Mouse (Mus musculus) ES-E14 (cell line): Measurements from ENCODE around the gene Slc44a4. TPM values are rescaled to one million over a fixed set of nuclear protein-coding genes. Genes with fewer than 3 reads are reported as not detected.

Experiments used
- DNase-seq: peaks from one replicate; pipeline ENCODE4 v3.0.0-alpha.2; 2013; ENCODE audit warnings: low read depth, low spot score
- H3K27ac ChIP-seq: 2 replicates; pipeline ENCODE4 v1.5.1; 2012; ENCODE audit warnings: low read depth, mild to moderate bottlenecking, low read length, moderate library complexity, mixed read lengths; ENCODE audit not compliant: poor library complexity, insufficient read depth, severe bottlenecking
- H3K36me3 ChIP-seq: 2 replicates; pipeline ENCODE4 v1.6.1; 2012; ENCODE audit warnings: mild to moderate bottlenecking, low read length, moderate library complexity, mixed read lengths; ENCODE audit not compliant: control insufficient read depth, poor library complexity, insufficient read depth, severe bottlenecking
- H3K4me1 ChIP-seq, 2 experiments: fragments of 150-350 bp in 1 of 2; sonication (generic) in 1 of 2; 2 replicates each; pipeline ENCODE4 v1.6.1; 2012; ENCODE audit warnings: low read length in 2 of 2, mild to moderate bottlenecking in 1 of 2, mixed read lengths in 1 of 2; ENCODE audit not compliant: control insufficient read depth in 2 of 2, insufficient read depth in 2 of 2, poor library complexity in 1 of 2
- H3K4me3 ChIP-seq, 2 experiments: fragments of 150-350 bp in 1 of 2; sonication (generic) in 1 of 2; 2 replicates each; pipeline ENCODE4 v1.5.1; 2012; ENCODE audit warnings: low read length in 2 of 2, low read depth in 1 of 2, mild to moderate bottlenecking in 1 of 2, mixed read lengths in 1 of 2; ENCODE audit not compliant: insufficient read depth in 1 of 2, poor library complexity in 1 of 2, severe bottlenecking in 1 of 2
- H3K9ac ChIP-seq: 2 replicates; pipeline ENCODE4 v1.6.1; 2012; ENCODE audit warnings: low read depth, mild to moderate bottlenecking, low read length, mixed read lengths; ENCODE audit not compliant: poor library complexity, insufficient read depth, severe bottlenecking
- H3K9me3 ChIP-seq: fragments of 150-350 bp; sonication (generic); 2 replicates; pipeline ENCODE4 v1.6.1; 2012; ENCODE audit warnings: low read depth, mild to moderate bottlenecking, low read length; ENCODE audit not compliant: control insufficient read depth, insufficient read depth
- CHD2 ChIP-seq: IDR thresholded peaks from 2 replicates; pipeline ENCODE4 v1.6.1; 2014; ENCODE audit warnings: mild to moderate bottlenecking, low read depth, low read length, inconsistent platforms
- HCFC1 ChIP-seq: IDR thresholded peaks from 2 replicates; pipeline ENCODE4 v1.6.1; 2012; ENCODE audit warnings: low read length, inconsistent platforms, borderline replicate concordance; ENCODE audit not compliant: insufficient read depth
- MAFK ChIP-seq: IDR thresholded peaks from 2 replicates; pipeline ENCODE4 v1.6.1; 2014; ENCODE audit warnings: mild to moderate bottlenecking, low read depth, low read length, inconsistent platforms; ENCODE audit not compliant: insufficient read depth
- ZC3H11A ChIP-seq: IDR thresholded peaks from 2 replicates; pipeline ENCODE4 v1.6.1; 2012; ENCODE audit warnings: low read depth, mild to moderate bottlenecking, inconsistent platforms, low read length, borderline replicate concordance
- ZNF384 ChIP-seq: IDR thresholded peaks from 2 replicates; pipeline ENCODE4 v1.6.1; 2012; ENCODE audit warnings: low read depth, low read length, inconsistent platforms
- in situ Hi-C, 2 experiments: fragments of 600-800 bp; cut with MboI; formaldehyde crosslinking; loops; one replicate each; pipeline ENCODE4 v1.15.1; 2025; ENCODE audit warnings: low sequenced_read_pairs in 2 of 2, inconsistent platforms in 1 of 2; ENCODE audit not compliant: unreplicated experiment in 2 of 2
- total RNA-seq: library from RNA; depleted of rRNA; stranded (reverse); fragments of 300-350 nt; gene quantifications from 2 replicates; pipeline ENCODE4 v1.2.3, GENCODE M21; 2012

The Slc44a4 gene
- total RNA-seq, 1 experiment: 5.5 TPM

GRCm38 (mm10) chr17:34885615-34886014, 28.7 kb upstream of the Slc44a4 start:
- H3K4me1 ChIP-seq: peaks cover 1 to 4% of the 10 kb centered on the region in 2 experiments; a peak in 2 of 4 replicates
- H3K4me3 ChIP-seq: no peak overlapping the region
- H3K27ac ChIP-seq: no peak overlapping the region
- no peaks in the 10 kb centered on the region for H3K36me3 ChIP-seq
- DNase-seq: no peak
- no peak overlapping the region for H3K9ac ChIP-seq
- TF ChIP-seq HCFC1 (no peak), MAFK (no peak), ZC3H11A (no peak), ZNF384 (no peak), CHD2 (no peak)
- no peaks in the 10 kb centered on the region for H3K9me3 ChIP-seq
- in situ Hi-C loops: no loop called here

GRCm38 (mm10) chr17:34887942-34888341, 26.3 kb upstream of the Slc44a4 start:
- H3K27ac ChIP-seq: no peak overlapping the region
- H3K4me3 ChIP-seq: no peak overlapping the region
- in situ Hi-C loops: no loop called here
- no peak for TF ChIP-seq HCFC1
- TF ChIP-seq MAFK: no peak
- TF ChIP-seq CHD2: no peak
- TF ChIP-seq ZC3H11A: no peak
- TF ChIP-seq ZNF384: no peak
- DNase-seq: no peak
- H3K9ac ChIP-seq: no peak overlapping the region
- peaks cover 1 to 7% of the 10 kb centered on the region in 2 experiments; a peak in 1 of 4 replicates for H3K4me1 ChIP-seq
- no peaks in the 10 kb centered on the region for H3K9me3 ChIP-seq
- H3K36me3 ChIP-seq: no peaks in the 10 kb centered on the region

- no peak for DNase-seq
- Histone ChIP-seq H3K4me1 (peaks cover 1 to 9% of the 10 kb centered on the region in 2 experiments; a peak in 3 of 4 replicates), H3K4me3 (peak overlapping the region; percentile 31 to 41; a peak in 2 of 4 replicates), H3K9me3 (no peaks in the 10 kb centered on the region), H3K9ac (peak overlapping the region; percentile 44), H3K36me3 (no peaks in the 10 kb centered on the region), H3K27ac (peak overlapping the region; percentile 23)
- TF ChIP-seq MAFK: no peak
- no peak for TF ChIP-seq CHD2
- no peak for TF ChIP-seq ZNF384
- TF ChIP-seq HCFC1: 0 out of 2 replicates have a peak, but pooled peaks have one; percentile 39
- in situ Hi-C loops: no loop called here
Measured at GRCm38 (mm10) chr17:34890074-34890743, 24.1 kb upstream of the Slc44a4 start.

- no peaks in the 10 kb centered on the region for H3K9me3 ChIP-seq
- in situ Hi-C loops: no loop called here
- H3K27ac ChIP-seq: no peak overlapping the region
- H3K9ac ChIP-seq: no peak overlapping the region
- H3K36me3 ChIP-seq: peaks cover 3% of the 10 kb centered on the region; the same call in 1 of the 2 replicates
- H3K4me1 ChIP-seq: peaks cover 1 to 15% of the 10 kb centered on the region in 2 experiments; a peak in 3 of 4 replicates
- TF ChIP-seq MAFK: no peak
- TF ChIP-seq ZC3H11A: no peak
- no peak for TF ChIP-seq HCFC1
- TF ChIP-seq ZNF384: no peak
- TF ChIP-seq CHD2: no peak
- no peak for DNase-seq
- no peak overlapping the region for H3K4me3 ChIP-seq
Measured at GRCm38 (mm10) chr17:34891377-34891776, 22.9 kb upstream of the Slc44a4 start.
